Mouse (Mus musculus): ENCODE measurements around the gene Gm10295. TPM values are rescaled to one million over a fixed set of nuclear protein-coding genes. Genes with fewer than 3 reads are reported as not detected.
A peak's percentile ranks its signal among the peaks of the same experiment; 100 is the strongest.

Gene Gm10295
- polyA plus RNA-seq, 1 experiment from 2014 or later, result not detected

GRCm38 (mm10) chr7:71324919-71325583 is 26.2 kb downstream of the Gm10295 start:
- WGBS, result 71% methylated on average over 11 of the region's 11 CpGs
- Histone ChIP-seq H3K4me2 (ENCODE audit: low read length) (no peak overlapping the region), H3K27ac (replicated peaks in 1 of 2; ENCODE audit: control insufficient read depth in 1 of 2, insufficient read depth in 1 of 2, low read depth in 2 of 2, low read length in 2 of 2) (no peak overlapping the region), H3K27me3 (ENCODE audit: control insufficient read depth, insufficient read depth, low read length) (no peaks in the 10 kb centered on the region), H3K4me3 (ENCODE audit: control insufficient read depth in 1 of 2, insufficient read depth in 1 of 2, low read depth in 1 of 2, low read length in 2 of 2) (no peak overlapping the region), H3K9ac (ENCODE audit: low read length) (no peak overlapping the region), H3K9me3 (ENCODE audit: control insufficient read depth, low read length) (no peaks in the 10 kb centered on the region), H3K36me3 (ENCODE audit: control insufficient read depth, insufficient read depth, low read length) (no peaks in the 10 kb centered on the region), H3K4me1 (ENCODE audit: control insufficient read depth in 2 of 2, insufficient read depth in 2 of 2, low read length in 2 of 2) (no peaks in the 10 kb centered on the region)
- ATAC-seq (ENCODE audit: insufficient number of reproducible peaks, insufficient read depth, low FRiP score, low read depth), result no peak

GRCm38 (mm10) chr7:71313148-71313765 is 38.0 kb downstream of the Gm10295 start:
- no peak overlapping the region for H3K4me3 ChIP-seq (ENCODE audit: control insufficient read depth in 1 of 2, insufficient read depth in 1 of 2, low read depth in 1 of 2, low read length in 2 of 2)
- no peaks in the 10 kb centered on the region for H3K27me3 ChIP-seq (ENCODE audit: control insufficient read depth, insufficient read depth, low read length)
- H3K36me3 ChIP-seq (ENCODE audit: control insufficient read depth, insufficient read depth, low read length), result no peaks in the 10 kb centered on the region
- no peak overlapping the region for H3K27ac ChIP-seq (replicated peaks in 1 of 2; ENCODE audit: control insufficient read depth in 1 of 2, insufficient read depth in 1 of 2, low read depth in 2 of 2, low read length in 2 of 2)
- WGBS, result 73% methylated on average over 7 of the region's 7 CpGs
- ATAC-seq (ENCODE audit: insufficient number of reproducible peaks, insufficient read depth, low FRiP score, low read depth), result no peak
- H3K9ac ChIP-seq (ENCODE audit: low read length), result no peak overlapping the region
- H3K4me2 ChIP-seq (ENCODE audit: low read length), result no peak overlapping the region
- no peaks in the 10 kb centered on the region for H3K9me3 ChIP-seq (ENCODE audit: control insufficient read depth, low read length)
- H3K4me1 ChIP-seq (ENCODE audit: control insufficient read depth in 2 of 2, insufficient read depth in 2 of 2, low read length in 2 of 2), result no peaks in the 10 kb centered on the region; a peak in 1 of 4 replicates

- H3K36me3 ChIP-seq (ENCODE audit: control insufficient read depth, insufficient read depth, low read length), result no peaks in the 10 kb centered on the region
- H3K4me2 ChIP-seq (ENCODE audit: low read length), result no peak overlapping the region
- no peak for ATAC-seq (ENCODE audit: insufficient number of reproducible peaks, insufficient read depth, low FRiP score, low read depth)
- no peak overlapping the region for H3K9ac ChIP-seq (ENCODE audit: low read length)
- no peaks in the 10 kb centered on the region for H3K27me3 ChIP-seq (ENCODE audit: control insufficient read depth, insufficient read depth, low read length)
- whole genome bisulfite sequencing, result 45% methylated on average over 3 of the region's 3 CpGs
- no peak overlapping the region for H3K4me3 ChIP-seq (ENCODE audit: control insufficient read depth in 1 of 2, insufficient read depth in 1 of 2, low read depth in 1 of 2, low read length in 2 of 2)
- peak overlapping the region in 1 of 2 experiments; percentile 53; a peak in 2 of 4 replicates for H3K27ac ChIP-seq (replicated peaks in 1 of 2; ENCODE audit: control insufficient read depth in 1 of 2, insufficient read depth in 1 of 2, low read depth in 2 of 2, low read length in 2 of 2)
- H3K4me1 ChIP-seq (ENCODE audit: control insufficient read depth in 2 of 2, insufficient read depth in 2 of 2, low read length in 2 of 2), result no peaks in the 10 kb centered on the region; a peak in 1 of 4 replicates
- H3K9me3 ChIP-seq (ENCODE audit: control insufficient read depth, low read length), result no peaks in the 10 kb centered on the region
These were observed 38.9 kb downstream of the Gm10295 start for GRCm38 (mm10) chr7:71312375-71312774.

- H3K4me1 ChIP-seq (ENCODE audit: control insufficient read depth in 2 of 2, insufficient read depth in 2 of 2, low read length in 2 of 2), result no peaks in the 10 kb centered on the region; a peak in 1 of 4 replicates
- no peak overlapping the region for H3K4me3 ChIP-seq (ENCODE audit: control insufficient read depth in 1 of 2, insufficient read depth in 1 of 2, low read depth in 1 of 2, low read length in 2 of 2)
- ATAC-seq (ENCODE audit: insufficient number of reproducible peaks, insufficient read depth, low FRiP score, low read depth), result peak; percentile 80
- H3K4me2 ChIP-seq (ENCODE audit: low read length), result no peak overlapping the region
- WGBS, result 50% methylated on average over 11 of the region's 11 CpGs
- peak overlapping the region; percentile 39; a peak in 3 of 4 replicates for H3K27ac ChIP-seq (replicated peaks in 1 of 2; ENCODE audit: control insufficient read depth in 1 of 2, insufficient read depth in 1 of 2, low read depth in 2 of 2, low read length in 2 of 2)
- no peaks in the 10 kb centered on the region for H3K36me3 ChIP-seq (ENCODE audit: control insufficient read depth, insufficient read depth, low read length)
- no peaks in the 10 kb centered on the region for H3K9me3 ChIP-seq (ENCODE audit: control insufficient read depth, low read length)
- H3K27me3 ChIP-seq (ENCODE audit: control insufficient read depth, insufficient read depth, low read length), result no peaks in the 10 kb centered on the region
- H3K9ac ChIP-seq (ENCODE audit: low read length), result no peak overlapping the region
These were observed 39.9 kb downstream of the Gm10295 start for GRCm38 (mm10) chr7:71311411-71311810.

GRCm38 (mm10) chr7:71308051-71308450 is 43.2 kb downstream of the Gm10295 start:
- no peak overlapping the region for H3K4me2 ChIP-seq (ENCODE audit: low read length)
- no peaks in the 10 kb centered on the region for H3K27me3 ChIP-seq (ENCODE audit: control insufficient read depth, insufficient read depth, low read length)
- ATAC-seq (ENCODE audit: insufficient number of reproducible peaks, insufficient read depth, low FRiP score, low read depth), result no peak
- H3K36me3 ChIP-seq (ENCODE audit: control insufficient read depth, insufficient read depth, low read length), result no peaks in the 10 kb centered on the region
- 60% methylated on average over 8 of the region's 8 CpGs for WGBS
- no peak overlapping the region for H3K4me3 ChIP-seq (ENCODE audit: control insufficient read depth in 1 of 2, insufficient read depth in 1 of 2, low read depth in 1 of 2, low read length in 2 of 2)
- no peaks in the 10 kb centered on the region; a peak in 1 of 4 replicates for H3K4me1 ChIP-seq (ENCODE audit: control insufficient read depth in 2 of 2, insufficient read depth in 2 of 2, low read length in 2 of 2)
- no peak overlapping the region for H3K27ac ChIP-seq (replicated peaks in 1 of 2; ENCODE audit: control insufficient read depth in 1 of 2, insufficient read depth in 1 of 2, low read depth in 2 of 2, low read length in 2 of 2)
- H3K9ac ChIP-seq (ENCODE audit: low read length), result no peak overlapping the region
- H3K9me3 ChIP-seq (ENCODE audit: control insufficient read depth, low read length), result no peaks in the 10 kb centered on the region

GRCm38 (mm10) chr7:71302714-71303113 is 48.6 kb downstream of the Gm10295 start:
- Histone ChIP-seq H3K4me3 (ENCODE audit: control insufficient read depth in 1 of 2, insufficient read depth in 1 of 2, low read depth in 1 of 2, low read length in 2 of 2) (no peak overlapping the region), H3K9me3 (ENCODE audit: control insufficient read depth, low read length) (no peaks in the 10 kb centered on the region), H3K27ac (replicated peaks in 1 of 2; ENCODE audit: control insufficient read depth in 1 of 2, insufficient read depth in 1 of 2, low read depth in 2 of 2, low read length in 2 of 2) (no peak overlapping the region), H3K36me3 (ENCODE audit: control insufficient read depth, insufficient read depth, low read length) (no peaks in the 10 kb centered on the region), H3K9ac (ENCODE audit: low read length) (no peak overlapping the region), H3K4me1 (ENCODE audit: control insufficient read depth in 2 of 2, insufficient read depth in 2 of 2, low read length in 2 of 2) (no peaks in the 10 kb centered on the region), H3K4me2 (ENCODE audit: low read length) (no peak overlapping the region), H3K27me3 (ENCODE audit: control insufficient read depth, insufficient read depth, low read length) (no peaks in the 10 kb centered on the region)
- WGBS, result 70% methylated on average over 4 of the region's 4 CpGs
- ATAC-seq (ENCODE audit: insufficient number of reproducible peaks, insufficient read depth, low FRiP score, low read depth), result no peak
